Mouse (Mus musculus): ENCODE data around the gene Adamts20. TPM values are rescaled to one million over a fixed set of nuclear protein-coding genes. Genes with fewer than 3 reads are reported as not detected.

Adamts20 gene
- total and polyA plus RNA-seq, 2 experiments from 2014 or later, result 2.3 to 5.6 TPM

- TF ChIP-seq CTCF (IDR thresholded peaks at IDR 0.05; ENCODE audit: low read depth), result no peak
- no peak overlapping the region for H3K9ac ChIP-seq
- no peak overlapping the region for H3K27ac ChIP-seq (ENCODE audit: low read depth, low read length)
- H3K4me1 ChIP-seq (ENCODE audit: insufficient read depth), result no peaks in the 10 kb centered on the region
- no peak for DNase-seq
- no peaks in the 10 kb centered on the region for H3K27me3 ChIP-seq (ENCODE audit: insufficient read depth, low read length)
- H3K4me2 ChIP-seq (ENCODE audit: low read depth), result no peak overlapping the region
- 82% methylated on average over 5 of the region's 5 CpGs for WGBS
- H3K9me3 ChIP-seq (ENCODE audit: low read length), result no peaks in the 10 kb centered on the region
- no peaks in the 10 kb centered on the region for H3K36me3 ChIP-seq (ENCODE audit: insufficient read depth)
- no peak for ATAC-seq
- no peak overlapping the region for H3K4me3 ChIP-seq (ENCODE audit: low read depth, low read length)
Observed at GRCm38 (mm10) chr15:94470361-94470760, 5.1 kb upstream of the Adamts20 start.

GRCm38 (mm10) chr15:94464881-94465280 lies 337 bp downstream of the Adamts20 start:
- Histone ChIP-seq H3K27ac (ENCODE audit: low read depth, low read length) (0 out of 2 replicates have a peak overlapping the region, but pooled peaks have one; percentile 5), H3K4me2 (ENCODE audit: low read depth) (no peak overlapping the region), H3K36me3 (ENCODE audit: insufficient read depth) (no peaks in the 10 kb centered on the region), H3K4me1 (ENCODE audit: insufficient read depth) (no peaks in the 10 kb centered on the region), H3K9me3 (ENCODE audit: low read length) (no peaks in the 10 kb centered on the region), H3K9ac (no peak overlapping the region), H3K27me3 (ENCODE audit: insufficient read depth, low read length) (no peaks in the 10 kb centered on the region), H3K4me3 (ENCODE audit: low read depth, low read length) (no peak overlapping the region)
- DNase-seq, result no peak
- no peak for TF ChIP-seq CTCF (IDR thresholded peaks at IDR 0.05; ENCODE audit: low read depth)
- peak; percentile 45; the same call in 1 of the 2 replicates for ATAC-seq
- WGBS, result 53% methylated on average over 14 of the region's 14 CpGs

- Histone ChIP-seq H3K4me2 (ENCODE audit: low read depth) (no peak overlapping the region), H3K9me3 (ENCODE audit: low read length) (no peaks in the 10 kb centered on the region), H3K4me3 (ENCODE audit: low read depth, low read length) (no peak overlapping the region), H3K27ac (ENCODE audit: low read depth, low read length) (no peak overlapping the region), H3K9ac (no peak overlapping the region), H3K4me1 (ENCODE audit: insufficient read depth) (no peaks in the 10 kb centered on the region), H3K27me3 (ENCODE audit: insufficient read depth, low read length) (no peaks in the 10 kb centered on the region), H3K36me3 (ENCODE audit: insufficient read depth) (no peaks in the 10 kb centered on the region)
- ATAC-seq, result no peak
- WGBS, result 72% methylated on average over 3 of the region's 3 CpGs
- TF ChIP-seq CTCF (IDR thresholded peaks at IDR 0.05; ENCODE audit: low read depth), result peak; percentile 32
- no peak for DNase-seq
Observed at GRCm38 (mm10) chr15:94463251-94463650, 2.0 kb downstream of the Adamts20 start.

GRCm38 (mm10) chr15:94462206-94462605 lies 3.0 kb downstream of the Adamts20 start:
- no peak for TF ChIP-seq CTCF (IDR thresholded peaks at IDR 0.05; ENCODE audit: low read depth)

GRCm38 (mm10) chr15:94461166-94461565 lies 4.1 kb downstream of the Adamts20 start:
- no peaks in the 10 kb centered on the region for H3K4me1 ChIP-seq (ENCODE audit: insufficient read depth)
- H3K27me3 ChIP-seq (ENCODE audit: insufficient read depth, low read length), result no peaks in the 10 kb centered on the region
- no peak overlapping the region for H3K4me2 ChIP-seq (ENCODE audit: low read depth)
- H3K27ac ChIP-seq (ENCODE audit: low read depth, low read length), result no peak overlapping the region
- TF ChIP-seq CTCF (IDR thresholded peaks at IDR 0.05; ENCODE audit: low read depth), result no peak
- no peak for DNase-seq
- WGBS, result 18% methylated on average over 9 of the region's 9 CpGs
- no peak overlapping the region for H3K4me3 ChIP-seq (ENCODE audit: low read depth, low read length)
- H3K9me3 ChIP-seq (ENCODE audit: low read length), result no peaks in the 10 kb centered on the region
- H3K36me3 ChIP-seq (ENCODE audit: insufficient read depth), result no peaks in the 10 kb centered on the region
- no peak overlapping the region for H3K9ac ChIP-seq
- ATAC-seq, result no peak

More at GRCm38 (mm10) chr15:94462206-94462605, 3.0 kb downstream of the Adamts20 start:
- Histone ChIP-seq H3K36me3 (ENCODE audit: insufficient read depth) (no peaks in the 10 kb centered on the region), H3K9me3 (ENCODE audit: low read length) (no peaks in the 10 kb centered on the region), H3K27ac (ENCODE audit: low read depth, low read length) (no peak overlapping the region), H3K4me2 (ENCODE audit: low read depth) (no peak overlapping the region), H3K4me3 (ENCODE audit: low read depth, low read length) (no peak overlapping the region), H3K9ac (no peak overlapping the region), H3K27me3 (ENCODE audit: insufficient read depth, low read length) (no peaks in the 10 kb centered on the region), H3K4me1 (ENCODE audit: insufficient read depth) (no peaks in the 10 kb centered on the region)
- no peak for DNase-seq
- WGBS, result 29% methylated on average over 3 of the region's 3 CpGs
- no peak for ATAC-seq

- H3K9me3 ChIP-seq (ENCODE audit: low read length), result no peaks in the 10 kb centered on the region
- WGBS, result 79% methylated on average over 18 of the region's 18 CpGs
- no peaks in the 10 kb centered on the region for H3K36me3 ChIP-seq (ENCODE audit: insufficient read depth)
- no peak for DNase-seq
- no peak for TF ChIP-seq CTCF (IDR thresholded peaks at IDR 0.05; ENCODE audit: low read depth)
- H3K27ac ChIP-seq (ENCODE audit: low read depth, low read length), result no peak overlapping the region
- no peaks in the 10 kb centered on the region for H3K4me1 ChIP-seq (ENCODE audit: insufficient read depth)
- H3K4me2 ChIP-seq (ENCODE audit: low read depth), result no peak overlapping the region
- no peak for ATAC-seq
- H3K9ac ChIP-seq, result no peak overlapping the region
- no peaks in the 10 kb centered on the region for H3K27me3 ChIP-seq (ENCODE audit: insufficient read depth, low read length)
- no peak overlapping the region for H3K4me3 ChIP-seq (ENCODE audit: low read depth, low read length)
Observed at GRCm38 (mm10) chr15:94457636-94458390, 7.4 kb downstream of the Adamts20 start.

- Histone ChIP-seq H3K9me3 (ENCODE audit: low read length) (no peaks in the 10 kb centered on the region), H3K4me3 (ENCODE audit: low read depth, low read length) (no peak overlapping the region), H3K4me1 (ENCODE audit: insufficient read depth) (no peaks in the 10 kb centered on the region), H3K4me2 (ENCODE audit: low read depth) (no peak overlapping the region), H3K36me3 (ENCODE audit: insufficient read depth) (no peaks in the 10 kb centered on the region), H3K9ac (no peak overlapping the region), H3K27ac (ENCODE audit: low read depth, low read length) (no peak overlapping the region), H3K27me3 (ENCODE audit: insufficient read depth, low read length) (no peaks in the 10 kb centered on the region)
- 97% methylated on average over 5 of the region's 5 CpGs for WGBS
- ATAC-seq, result no peak
- TF ChIP-seq CTCF (IDR thresholded peaks at IDR 0.05; ENCODE audit: low read depth), result no peak
- DNase-seq, result no peak
Observed at GRCm38 (mm10) chr15:94452848-94453247, 12.4 kb downstream of the Adamts20 start.

All from forebrain, postnatal 0 days (tissue).